Mouse (Mus musculus) limb, embryonic 13.5 days (tissue): ENCODE measurements around the gene Rora. TPM values are rescaled to one million over a fixed set of nuclear protein-coding genes. Genes with fewer than 3 reads are reported as not detected.

Experiments
- ATAC-seq: fragments of 200-750 bp; cut with Nextera tagmentation; 2 replicates; pipeline ENCODE4 v1.8.0; 2017; ENCODE audit warnings: low read depth, moderate number of reproducible peaks, moderate TSS enrichment; ENCODE audit not compliant: low FRiP score
- H3K27ac ChIP-seq: fragments of 300-500 bp; sonication (generic); 2 replicates; pipeline ENCODE4 v1.5.1; 2015; ENCODE audit warnings: inconsistent platforms, mild to moderate bottlenecking, moderate library complexity
- H3K27me3 ChIP-seq: fragments of 300-500 bp; sonication (generic); 2 replicates; pipeline ENCODE4 v1.6.1; 2015; ENCODE audit warnings: mild to moderate bottlenecking, inconsistent platforms
- H3K36me3 ChIP-seq: fragments of 300-500 bp; sonication (generic); 2 replicates; pipeline ENCODE4 v1.6.1; 2015; ENCODE audit warnings: inconsistent platforms, mild to moderate bottlenecking, moderate library complexity
- H3K4me1 ChIP-seq: fragments of 300-500 bp; sonication (generic); 2 replicates; pipeline ENCODE4 v1.6.1; 2015; ENCODE audit warnings: inconsistent platforms
- H3K4me2 ChIP-seq: fragments of 300-500 bp; sonication (generic); replicated peaks from 2 replicates; pipeline ENCODE4 v1.6.1; 2015; ENCODE audit warnings: inconsistent platforms, mild to moderate bottlenecking, moderate library complexity
- H3K4me3 ChIP-seq: fragments of 300-500 bp; sonication (generic); 2 replicates; pipeline ENCODE4 v1.5.1; 2015; ENCODE audit warnings: moderate library complexity, mild to moderate bottlenecking, inconsistent platforms
- H3K9ac ChIP-seq: fragments of 300-500 bp; sonication (generic); 2 replicates; pipeline ENCODE4 v1.6.1; 2015; ENCODE audit warnings: mild to moderate bottlenecking, inconsistent platforms
- H3K9me3 ChIP-seq: fragments of 300-500 bp; sonication (generic); 2 replicates; pipeline ENCODE4 v1.6.1; 2016; ENCODE audit warnings: inconsistent platforms
- WGBS: fragments of 180-500 bp; shearing (Covaris S2); methylation state at CpG from one replicate; pipeline ENCODE4 v1.1.7; 2015; 5-methylcytosine and 5-hydroxymethylcytosine counted together
- polyA plus RNA-seq: library from polyadenylated mRNA; unstranded; fragments of >200 nt; fragmentation: Nextera tagmentation; extraction: Ambion mirVana; gene quantifications from 2 replicates; pipeline ENCODE4 v1.2.1, GENCODE M21; 2015

Gene Rora
- polyA plus RNA-seq, 1 experiment from 2014 or later: 9.6 TPM

- H3K9me3 ChIP-seq: no peaks in the 10 kb centered on the region
- H3K27me3 ChIP-seq: no peaks in the 10 kb centered on the region
- H3K4me3 ChIP-seq: peak overlapping the region; percentile 71
- H3K36me3 ChIP-seq: 0 out of 2 replicates have a peak, but pooled peaks cover 3% of the 10 kb centered on the region
- H3K9ac ChIP-seq: peak overlapping the region; percentile 82
- peak overlapping the region; percentile 91 for H3K27ac ChIP-seq
- WGBS: 11% methylated on average over 10 of the region's 10 CpGs
- ATAC-seq: no peak
- H3K4me2 ChIP-seq: peak overlapping the region; percentile 83
- H3K4me1 ChIP-seq: peaks cover 10% of the 10 kb centered on the region
Observed at GRCm38 (mm10) chr9:69398453-69398850, 744.9 kb downstream of the Rora start.

- no peak for ATAC-seq
- Histone ChIP-seq H3K4me1 (no peaks in the 10 kb centered on the region), H3K36me3 (0 out of 2 replicates have a peak, but pooled peaks cover 10% of the 10 kb centered on the region), H3K9ac (no peak overlapping the region), H3K27ac (no peak overlapping the region), H3K27me3 (no peaks in the 10 kb centered on the region), H3K4me2 (no peak overlapping the region), H3K9me3 (no peaks in the 10 kb centered on the region), H3K4me3 (no peak overlapping the region)
- WGBS: 78% methylated on average over 6 of the region's 6 CpGs
Observed at GRCm38 (mm10) chr9:69404671-69405070, 751.1 kb downstream of the Rora start.

GRCm38 (mm10) chr9:69419476-69419875, 765.9 kb downstream of the Rora start:
- H3K4me3 ChIP-seq: no peak overlapping the region
- no peaks in the 10 kb centered on the region for H3K27me3 ChIP-seq
- no peak overlapping the region for H3K4me2 ChIP-seq
- no peak for ATAC-seq
- 91% methylated on average over 1 of the region's 1 CpGs for WGBS
- H3K9me3 ChIP-seq: no peaks in the 10 kb centered on the region
- no peak overlapping the region for H3K9ac ChIP-seq
- H3K27ac ChIP-seq: no peak overlapping the region
- H3K4me1 ChIP-seq: peaks cover 9% of the 10 kb centered on the region; the same call in 1 of the 2 replicates
- H3K36me3 ChIP-seq: peaks cover 46% of the 10 kb centered on the region

GRCm38 (mm10) chr9:69430531-69430930, 776.9 kb downstream of the Rora start:
- no peak overlapping the region for H3K9ac ChIP-seq
- no peak overlapping the region; the same call in 1 of the 2 replicates for H3K27ac ChIP-seq
- no peaks in the 10 kb centered on the region for H3K9me3 ChIP-seq
- no peak overlapping the region for H3K4me3 ChIP-seq
- peaks cover 44% of the 10 kb centered on the region for H3K36me3 ChIP-seq
- H3K27me3 ChIP-seq: no peaks in the 10 kb centered on the region
- H3K4me2 ChIP-seq: no peak overlapping the region
- H3K4me1 ChIP-seq: peaks cover 26% of the 10 kb centered on the region
- no peak for ATAC-seq
- WGBS: 87% methylated on average over 3 of the region's 3 CpGs

- Histone ChIP-seq H3K4me1 (peaks cover 22% of the 10 kb centered on the region), H3K27me3 (no peaks in the 10 kb centered on the region), H3K27ac (peak overlapping the region; percentile 83), H3K9ac (no peak overlapping the region), H3K4me3 (no peak overlapping the region), H3K4me2 (peak overlapping the region; percentile 38; the same call in 1 of the 2 replicates), H3K36me3 (peaks cover 39% of the 10 kb centered on the region), H3K9me3 (no peaks in the 10 kb centered on the region)
- no peak for ATAC-seq
- 49% methylated on average over 6 of the region's 6 CpGs for WGBS
Observed at GRCm38 (mm10) chr9:69431863-69432555, 778.4 kb downstream of the Rora start.

DNA sequence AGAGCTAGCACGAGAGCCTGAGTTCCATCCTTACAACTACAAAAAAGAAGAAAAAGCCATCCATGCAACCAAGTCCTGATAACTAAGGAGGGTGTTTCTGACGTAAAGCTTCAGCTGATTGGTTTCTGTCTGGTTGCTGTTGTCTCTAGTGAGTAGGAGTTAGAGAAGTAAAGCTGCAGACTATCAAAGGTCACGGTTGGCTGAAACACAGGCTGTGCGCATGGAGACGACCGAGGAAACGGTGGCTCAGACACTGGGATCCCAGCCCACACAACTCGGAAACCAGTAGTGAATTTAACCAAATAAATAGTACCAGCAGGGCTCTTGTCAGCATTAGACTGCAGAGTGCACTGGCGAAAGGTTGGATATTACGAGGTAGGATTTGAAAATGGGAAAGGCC, 781.6 kb downstream of the Rora start:
- H3K4me2 ChIP-seq: no peak overlapping the region
- peaks cover 29% of the 10 kb centered on the region for H3K4me1 ChIP-seq
- no peaks in the 10 kb centered on the region for H3K27me3 ChIP-seq
- no peak overlapping the region for H3K4me3 ChIP-seq
- no peak overlapping the region for H3K9ac ChIP-seq
- H3K27ac ChIP-seq: no peak overlapping the region
- peaks cover 14% of the 10 kb centered on the region for H3K36me3 ChIP-seq
- WGBS: 78% methylated on average over 10 of the region's 10 CpGs
- H3K9me3 ChIP-seq: no peaks in the 10 kb centered on the region
- no peak for ATAC-seq

GRCm38 (mm10) chr9:69435662-69436061, 782.1 kb downstream of the Rora start:
- Histone ChIP-seq H3K36me3 (peaks cover 9% of the 10 kb centered on the region), H3K4me3 (no peak overlapping the region), H3K4me2 (no peak overlapping the region), H3K27ac (no peak overlapping the region), H3K9me3 (no peaks in the 10 kb centered on the region), H3K27me3 (no peaks in the 10 kb centered on the region), H3K4me1 (peaks cover 27% of the 10 kb centered on the region), H3K9ac (no peak overlapping the region)
- no peak for ATAC-seq
